Mouse (Mus musculus): Measurements from ENCODE around the gene N4bp2l1.

GRCm38 (mm10) chr5:150522867-150523234 lies 74.1 kb downstream of the N4bp2l1 start:
- TF ChIP-seq CTCF (IDR thresholded peaks at IDR 0.05; ENCODE audit: low read depth, low read length), result no peak
- TF ChIP-seq POLR2A (IDR thresholded peaks at IDR 0.05; ENCODE audit: extremely low read depth, insufficient read depth, low read length), result no peak
